Mouse (Mus musculus) megakaryocyte progenitor cell, adult 5-6 weeks (primary cell): ENCODE measurements around the gene Scn8a. TPM values are rescaled to one million over a fixed set of nuclear protein-coding genes. Genes with fewer than 3 reads are reported as not detected.

Experiments
- ATAC-seq: replicated peaks from 2 replicates; pipeline ENCODE4 v1.8.0; 2016; ENCODE audit warnings: mild to moderate bottlenecking, moderate TSS enrichment, inconsistent platforms; ENCODE audit not compliant: poor library complexity
- total RNA-seq, 2 experiments: library from RNA; stranded (forward) in 1 of 2; stranded (reverse) in 1 of 2; fragments of 157-497, 149-512 nt in 1 of 2; fragments of 200-1000 nt in 1 of 2; gene quantifications; 2 replicates each; pipeline versions ENCODE4 v1.2.3 to v1.2.4; 2015 to 2017

Gene Scn8a
- total RNA-seq, 2 experiments from 2014 or later: not detected

- ATAC-seq: no peak
Measured at GRCm38 (mm10) chr15:101008386-101009010, 138.8 kb downstream of the Scn8a start.

DNA sequence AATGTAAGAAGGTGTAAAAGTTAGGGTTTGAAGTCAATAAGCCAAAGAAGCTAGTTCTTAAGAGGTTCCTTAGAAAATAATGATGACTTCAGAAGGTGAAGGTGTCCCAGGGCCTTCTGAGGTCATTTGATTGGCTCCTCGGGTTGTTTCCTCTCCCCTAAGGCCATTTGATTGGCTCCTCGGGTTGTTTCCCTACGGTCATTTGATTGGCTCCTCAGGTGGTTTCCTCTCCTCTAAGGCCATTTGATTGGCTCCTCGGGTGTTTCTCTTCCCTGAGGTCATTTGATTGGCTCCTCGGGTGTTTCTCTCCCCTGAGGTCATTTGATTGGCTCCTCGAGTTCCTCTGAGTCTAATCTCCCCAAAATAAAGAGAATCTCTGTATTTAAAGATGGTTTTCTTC, 141.7 kb downstream of the Scn8a start:
- no peak for ATAC-seq

GRCm38 (mm10) chr15:101028960-101029359, 159.3 kb downstream of the Scn8a start:
- no peak for ATAC-seq

GRCm38 (mm10) chr15:101039651-101040050, 170.0 kb downstream of the Scn8a start:
- ATAC-seq: peak; percentile 50

GRCm38 (mm10) chr15:101041966-101042365, 172.3 kb downstream of the Scn8a start:
- ATAC-seq: no peak

GRCm38 (mm10) chr15:101042613-101043012, 173.0 kb downstream of the Scn8a start:
- peak; percentile 59 for ATAC-seq

- ATAC-seq: no peak
Measured at GRCm38 (mm10) chr15:101044531-101044930, 174.9 kb downstream of the Scn8a start.

DNA sequence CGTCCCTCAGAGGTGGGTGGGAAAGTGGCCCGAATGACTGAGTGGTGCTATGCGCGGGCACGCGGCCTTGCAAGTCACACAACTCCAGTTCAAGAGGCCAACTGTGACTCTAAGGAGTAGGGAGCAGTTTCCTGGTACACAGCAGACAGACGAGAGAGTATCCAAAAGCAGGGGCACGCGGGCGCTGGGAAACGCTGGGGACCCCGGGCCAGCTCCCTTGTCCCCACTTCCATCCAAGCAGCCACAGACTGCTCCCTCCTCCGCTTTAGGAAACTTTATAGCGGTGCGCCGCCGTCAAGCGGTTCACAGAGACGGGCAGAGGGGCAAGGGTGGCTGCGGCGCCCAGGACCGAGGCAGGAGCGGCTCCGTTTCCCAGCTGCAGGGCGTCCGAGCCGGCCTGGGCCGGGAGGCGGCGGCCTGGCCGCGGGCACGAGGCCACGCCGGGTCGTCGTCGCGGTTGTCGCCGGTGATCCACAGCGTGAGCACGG, 176.4 kb downstream of the Scn8a start:
- no peak for ATAC-seq

DNA sequence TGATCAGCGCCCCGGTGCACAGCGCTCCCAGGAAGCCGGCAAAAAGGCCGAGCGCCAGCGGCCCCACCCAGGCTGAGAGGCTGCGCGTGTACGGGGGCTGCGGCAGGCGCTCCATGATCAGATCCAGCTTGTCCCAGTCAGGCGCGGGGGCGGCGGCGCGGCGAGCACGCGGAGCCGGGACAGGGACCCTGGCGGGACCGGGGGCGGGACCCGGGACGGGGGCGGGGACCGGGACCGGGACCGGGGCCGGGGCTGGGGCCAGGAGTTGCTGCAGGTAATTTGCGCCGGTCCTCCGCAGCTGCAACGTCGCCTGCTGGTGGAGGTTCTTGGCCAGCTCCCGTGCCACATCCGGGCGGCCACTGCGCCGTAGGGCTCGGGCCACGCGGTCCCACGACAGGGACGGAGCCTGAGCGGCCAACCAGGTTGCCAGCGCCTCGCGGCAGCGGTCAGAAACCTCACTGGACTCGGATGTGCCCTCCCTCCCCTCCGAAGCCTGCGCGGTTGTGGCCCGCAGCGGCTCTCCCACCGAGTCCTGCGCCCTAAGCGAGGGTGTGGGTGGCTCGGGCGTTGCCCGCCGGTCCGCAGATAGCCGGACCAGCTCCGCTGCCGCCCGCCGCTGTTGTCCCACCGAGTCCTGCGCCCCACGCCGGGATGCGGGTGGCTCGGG, 177.0 kb downstream of the Scn8a start:
- ATAC-seq: no peak

DNA sequence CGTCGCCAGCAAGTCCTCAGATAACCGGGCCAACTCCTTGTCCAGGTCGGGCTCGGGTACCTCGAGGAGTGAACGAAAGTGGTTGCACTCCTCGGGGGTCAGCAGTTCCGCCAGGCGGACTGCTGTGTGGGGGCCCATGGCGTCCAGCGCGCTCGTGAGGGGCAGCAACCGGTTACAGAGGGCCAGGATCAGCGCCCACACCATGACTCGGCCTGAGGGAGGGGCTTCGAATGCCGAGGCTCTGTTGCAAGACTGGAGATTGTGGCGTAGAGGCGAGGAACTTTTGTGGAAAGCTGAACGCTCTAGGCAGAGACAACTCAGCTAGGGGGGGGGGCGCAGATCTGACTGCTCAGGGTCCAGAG, 177.5 kb downstream of the Scn8a start, which contains the start of gene Gm47841:
Gene Gm47841 (minus strand): TSS at position 204 of the 362 bp plus-strand sequence.
- ATAC-seq: no peak

DNA sequence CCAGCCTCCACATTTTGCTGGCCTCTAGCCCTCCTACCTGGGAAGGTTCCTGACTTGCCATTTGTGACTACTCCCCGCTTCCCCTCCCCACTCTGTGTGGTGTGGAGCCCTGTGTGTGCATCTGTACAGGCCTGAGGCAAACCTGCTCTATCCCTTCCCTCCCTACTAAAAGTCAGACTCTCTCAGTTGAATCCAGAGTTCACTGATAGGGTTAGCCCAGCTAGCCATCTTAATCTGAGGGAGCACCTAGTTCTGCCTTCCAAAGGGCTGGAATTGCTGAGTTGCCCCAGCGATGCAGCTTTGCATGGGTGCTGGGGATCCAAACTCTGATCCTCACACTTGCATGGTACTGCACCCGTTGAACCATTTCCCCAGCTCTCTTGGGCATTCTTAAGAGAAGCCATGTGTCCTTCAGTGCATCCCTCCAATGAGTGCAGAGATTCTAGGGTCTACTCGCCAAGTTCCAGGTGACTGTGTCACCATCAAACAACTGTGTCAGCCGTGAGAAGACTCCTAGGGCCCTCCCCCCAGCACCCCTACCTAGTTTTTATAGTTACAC, 178.8 kb downstream of the Scn8a start:
- no peak for ATAC-seq

DNA sequence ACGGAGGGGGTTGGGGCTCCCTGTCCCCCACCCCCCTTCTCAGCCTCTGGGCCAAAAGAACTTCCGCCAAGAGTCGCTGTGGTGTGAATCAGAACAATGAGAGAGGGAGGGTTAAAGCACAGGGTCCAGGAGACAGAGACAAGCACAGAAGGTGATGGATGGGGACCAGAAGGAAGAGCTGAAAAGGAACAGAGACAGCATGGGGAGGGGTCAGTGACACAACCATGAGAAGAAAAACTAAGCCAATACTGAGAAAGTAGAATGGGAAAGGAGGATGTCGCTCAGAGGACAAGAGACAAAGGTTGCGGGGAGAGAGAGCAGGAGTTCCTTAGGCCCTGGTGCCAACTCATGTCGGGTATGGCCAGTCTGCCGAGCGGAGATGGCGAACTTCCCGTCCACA, 182.2 kb downstream of the Scn8a start:
- no peak for ATAC-seq

DNA sequence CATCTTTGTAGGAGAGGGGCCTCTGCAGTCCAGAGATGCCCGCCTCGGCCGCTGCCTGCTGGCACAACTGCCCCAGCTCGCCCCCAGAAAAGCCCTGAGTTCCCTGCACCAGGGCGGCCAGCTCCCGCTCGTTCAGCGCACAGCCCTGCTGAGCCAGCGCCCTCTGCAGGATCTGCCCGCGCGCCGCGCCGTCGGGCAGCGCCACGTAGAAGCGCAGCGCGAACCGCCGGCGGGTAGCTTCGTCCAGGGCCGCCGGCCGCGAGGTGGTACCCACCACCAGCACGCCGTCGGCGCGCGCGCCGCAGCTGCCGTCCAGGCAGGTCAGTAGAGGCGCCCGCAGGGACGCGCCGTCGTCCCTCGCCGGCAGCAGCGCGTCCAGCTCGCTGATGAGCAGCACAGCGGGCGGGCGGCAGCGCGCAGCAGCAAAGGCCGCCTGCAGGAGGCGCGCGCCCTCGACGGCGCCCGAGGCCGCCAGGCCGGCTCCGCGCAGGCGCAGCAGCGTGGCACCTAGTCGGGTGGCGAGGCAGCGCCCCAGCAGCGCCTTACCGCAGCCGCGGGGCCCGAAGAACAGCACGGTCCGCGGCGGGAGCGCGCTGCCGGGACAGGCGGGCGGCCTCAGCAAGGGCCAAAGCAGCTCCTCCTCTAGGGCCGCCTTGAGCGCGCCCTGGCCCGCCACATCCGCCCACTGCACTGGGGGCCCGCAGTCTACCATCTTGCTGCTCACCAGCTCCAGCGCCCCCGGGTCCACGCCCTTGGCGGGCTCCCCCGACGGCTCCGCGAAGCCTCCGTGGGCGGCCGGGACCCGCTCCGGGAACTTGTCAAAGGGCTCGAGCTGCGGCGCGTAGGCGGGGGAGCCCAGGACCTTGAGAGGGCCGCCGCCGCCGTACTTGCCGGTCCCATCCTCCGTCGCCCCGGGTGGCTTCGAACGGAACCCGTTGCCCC, 183.2 kb downstream of the Scn8a start:
- ATAC-seq: no peak

DNA sequence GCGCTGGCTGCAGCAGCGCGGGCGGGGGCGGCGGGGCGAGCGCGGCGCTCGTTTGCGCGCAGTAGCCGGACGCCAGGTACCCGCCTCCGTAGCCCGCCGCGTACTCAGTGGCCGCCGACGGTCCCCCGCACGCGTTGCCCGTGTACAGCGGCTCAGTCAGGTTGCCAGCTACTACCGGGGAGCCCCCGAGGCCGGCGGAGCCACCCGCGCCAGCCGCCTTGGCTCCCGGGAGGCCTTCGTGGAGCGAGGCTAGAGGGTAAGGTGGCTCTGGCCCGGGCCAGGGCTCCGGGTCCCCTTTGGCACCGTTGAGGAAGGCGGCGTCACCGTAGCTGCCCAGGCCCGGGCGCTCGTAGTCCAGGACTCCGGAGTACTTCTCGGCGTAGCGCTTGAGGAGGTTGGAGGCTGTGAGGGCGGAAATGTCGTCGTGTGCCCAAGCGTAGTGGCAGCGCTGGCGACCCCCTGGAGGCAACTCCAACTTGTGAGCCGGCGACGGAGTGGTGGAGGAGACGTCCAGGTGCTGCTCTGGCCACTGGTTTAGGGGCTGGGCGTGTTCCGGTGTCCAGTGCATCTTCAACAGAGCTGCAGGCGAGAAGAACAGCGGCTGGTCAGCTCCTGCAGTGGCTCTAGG, 184.3 kb downstream of the Scn8a start:
- ATAC-seq: no peak

GRCm38 (mm10) chr15:101054541-101054940, 184.9 kb downstream of the Scn8a start:
- no peak for ATAC-seq

DNA sequence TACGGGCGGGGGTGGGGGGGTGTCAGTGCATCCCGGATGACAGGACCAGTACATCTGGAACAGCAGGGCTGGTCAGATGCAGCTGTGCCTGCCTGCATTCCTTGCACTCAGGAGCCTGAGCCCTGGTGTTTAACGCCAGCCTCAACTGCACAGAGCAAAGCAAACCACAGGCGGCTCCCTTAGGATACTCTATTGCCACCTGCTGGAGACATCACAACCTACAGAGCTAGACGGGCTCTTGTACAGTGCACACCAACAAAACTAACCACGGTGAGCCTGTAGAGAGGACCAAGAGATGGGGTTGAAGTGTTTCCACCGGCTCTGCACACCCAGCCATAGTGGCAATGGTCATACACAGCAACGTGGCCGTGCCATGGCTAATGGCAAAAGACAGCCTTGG, 186.6 kb downstream of the Scn8a start:
- ATAC-seq: peak; percentile 89

DNA sequence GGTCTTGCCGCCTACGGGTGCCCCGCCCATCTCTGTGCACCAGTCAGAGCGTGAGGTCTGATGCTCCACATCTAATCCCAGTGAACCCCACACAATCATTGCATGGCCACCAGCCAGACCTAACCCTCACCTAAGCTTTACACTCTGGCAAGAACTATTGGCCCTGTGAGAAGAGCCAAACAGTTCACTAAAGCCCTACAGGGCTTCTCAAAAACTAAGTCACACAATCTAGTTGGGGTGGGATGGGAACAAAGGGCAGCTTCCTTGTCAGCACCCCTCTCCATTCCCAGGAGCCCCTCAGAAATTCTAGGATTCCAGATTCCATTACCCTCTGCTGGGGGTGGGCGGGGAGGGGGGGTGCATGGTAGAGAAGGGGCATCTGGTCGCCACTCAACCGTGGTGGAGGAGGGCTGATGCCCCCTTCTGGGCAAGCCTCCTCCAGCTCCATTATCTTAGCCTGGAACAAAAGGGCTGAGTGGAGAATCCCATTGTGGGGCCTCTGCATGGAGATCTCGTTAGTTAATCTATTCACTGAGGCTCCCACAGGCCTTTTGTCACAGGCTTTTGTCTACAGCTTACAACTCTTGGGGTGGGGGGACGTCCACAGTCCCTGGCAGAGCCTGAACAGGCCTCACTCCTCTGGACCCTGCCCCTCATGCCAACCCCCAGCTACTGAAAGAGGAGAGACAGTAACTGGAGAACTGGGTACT, 190.1 kb downstream of the Scn8a start:
- no peak for ATAC-seq

GRCm38 (mm10) chr15:101060280-101060852, 190.7 kb downstream of the Scn8a start:
- no peak for ATAC-seq

DNA sequence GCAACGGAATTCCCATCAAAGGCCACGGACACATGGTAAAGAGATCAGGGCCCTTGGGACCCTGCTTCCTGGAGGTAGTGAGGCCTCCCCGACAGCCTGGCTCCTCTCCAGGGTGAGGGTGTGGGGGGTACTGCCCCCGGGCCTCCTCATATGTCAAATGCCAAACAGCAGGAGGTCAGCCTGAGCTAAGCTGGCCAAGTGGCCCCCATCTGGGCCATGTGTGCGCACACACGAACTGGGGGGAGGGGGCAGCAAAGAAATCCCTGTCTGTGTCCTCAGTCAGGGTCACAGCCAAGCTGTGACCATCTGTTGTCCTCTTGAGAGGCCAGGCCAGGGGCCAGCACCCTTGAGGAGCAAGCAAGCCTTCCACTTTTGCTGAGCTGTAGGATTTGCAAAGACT, 195.4 kb downstream of the Scn8a start:
- no peak for ATAC-seq

GRCm38 (mm10) chr15:101066364-101066847, 196.7 kb downstream of the Scn8a start:
- ATAC-seq: no peak
